Mouse (Mus musculus): Measurements from ENCODE around the gene Sncg. TPM values are rescaled to one million over a fixed set of nuclear protein-coding genes. Genes with fewer than 3 reads are reported as not detected.
"Not testable (repeated sequence)": the region's sequence is repeated elsewhere in the genome, so short reads cannot be mapped to it uniquely, and the experiment has no call there.

Gene Sncg
- polyA plus RNA-seq (2014; fragmentation: Nextera tagmentation; extraction: Ambion mirVana) = 65.7 and 67.3 TPM in 2 replicates

DNA sequence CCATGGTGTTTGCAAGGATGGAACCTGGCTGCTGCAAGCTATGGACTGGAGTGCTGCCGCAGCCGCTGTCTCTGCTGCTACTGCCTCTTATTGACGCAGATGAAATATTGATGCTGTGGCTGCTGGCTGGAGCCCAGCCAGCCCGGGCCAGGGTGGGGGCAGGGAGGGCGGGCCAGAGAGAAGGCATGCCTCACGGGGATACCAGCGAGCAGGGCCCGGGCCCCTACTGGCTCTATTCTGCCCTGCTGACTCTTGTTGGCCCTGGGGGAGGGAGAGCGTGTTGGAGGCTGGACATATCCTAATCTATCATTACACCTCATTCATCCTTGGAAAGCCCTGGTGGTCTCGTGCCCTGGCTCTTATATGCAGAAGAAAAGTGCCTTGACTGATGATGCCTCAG is at the start of gene Sncg:
Gene Sncg, minus strand, starts transcription at position 213 of the 400 bp plus-strand sequence.
- Histone ChIP-seq H3K4me1 (ENCODE audit: control insufficient read depth, insufficient read depth, low read length) (no peaks in the 10 kb centered on the region; the same call in none of the 2 replicates), H3K4me3 (ENCODE audit: low read depth, low read length) (no peak within 1 kb of the TSS), H3K27ac (ENCODE audit: low read depth, low read length) (no peak within 1 kb of the TSS), H3K9me3 (ENCODE audit: control insufficient read depth, low read length) (no peaks in the 10 kb centered on the region), H3K27me3 (ENCODE audit: control insufficient read depth, insufficient read depth, low read length) (no peaks in the 10 kb centered on the region), H3K4me2 (no peak within 1 kb of the TSS), H3K9ac (ENCODE audit: low read length) (no peak within 1 kb of the TSS), H3K36me3 (ENCODE audit: control insufficient read depth, insufficient read depth, low read length) (no peaks in the 10 kb centered on the region)
- no peak for DNase-seq (ENCODE audit: low spot score, missing footprints)
- 77% methylated on average over 10 of the region's 10 CpGs for WGBS
- no peak for ATAC-seq (ENCODE audit: low FRiP score)

DNA sequence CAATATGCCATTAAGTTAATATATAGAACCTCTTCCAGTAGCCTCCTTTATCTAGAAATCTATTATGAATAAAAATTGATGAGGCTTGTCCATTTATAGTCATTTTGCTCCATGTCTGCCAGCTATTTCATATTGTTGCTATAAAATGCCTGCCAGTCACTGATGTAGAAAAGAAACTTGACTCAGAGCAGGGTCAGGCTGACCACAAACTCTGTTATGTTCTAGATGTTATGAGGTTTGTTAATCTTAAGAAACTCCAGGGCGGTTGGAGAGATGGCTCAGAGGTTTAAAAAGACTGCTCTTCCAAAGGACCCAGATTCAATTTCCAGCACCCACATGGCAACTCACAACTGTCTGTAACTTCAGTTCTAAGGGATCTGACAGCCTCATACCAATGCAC is 46.5 kb upstream of the Sncg start:
- WGBS = 88% methylated on average over 1 of the region's 1 CpGs

DNA sequence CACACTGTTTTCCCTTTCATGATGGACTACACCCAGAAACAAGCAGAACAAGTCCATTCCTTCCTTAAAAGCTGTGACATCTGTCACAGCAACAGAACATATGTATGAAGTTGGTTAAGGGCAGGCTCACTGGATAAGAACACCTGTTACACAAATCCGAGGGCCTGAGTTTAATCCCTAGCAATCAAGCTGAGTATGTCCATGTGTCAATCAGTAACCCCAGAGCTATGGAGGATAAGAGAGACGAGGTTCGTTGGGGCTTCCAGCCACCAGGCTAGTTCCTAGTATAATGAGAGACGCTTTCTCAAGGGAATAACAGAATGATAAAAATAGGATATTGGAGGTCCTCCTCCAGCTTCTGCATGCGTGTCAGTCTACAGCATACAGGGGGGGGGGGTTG is 42.9 kb upstream of the Sncg start:
- H3K27me3 ChIP-seq (ENCODE audit: control insufficient read depth, insufficient read depth, low read length) = no peaks in the 10 kb centered on the region
- no peak overlapping the region for H3K4me2 ChIP-seq
- H3K36me3 ChIP-seq (ENCODE audit: control insufficient read depth, insufficient read depth, low read length) = peaks cover 14% of the 10 kb centered on the region
- no peak overlapping the region for H3K4me3 ChIP-seq (ENCODE audit: low read depth, low read length)
- ATAC-seq (ENCODE audit: low FRiP score) = no peak
- H3K4me1 ChIP-seq (ENCODE audit: control insufficient read depth, insufficient read depth, low read length) = no peaks in the 10 kb centered on the region
- no peak overlapping the region for H3K27ac ChIP-seq (ENCODE audit: low read depth, low read length)
- peak; percentile 41 for DNase-seq (ENCODE audit: low spot score, missing footprints)
- 83% methylated on average over 5 of the region's 5 CpGs for WGBS
- no peak overlapping the region for H3K9ac ChIP-seq (ENCODE audit: low read length)
- no peaks in the 10 kb centered on the region for H3K9me3 ChIP-seq (ENCODE audit: control insufficient read depth, low read length)

More for the DNA sequence above, 46.5 kb upstream of the Sncg start:
- no peak overlapping the region for H3K9ac ChIP-seq (ENCODE audit: low read length)
- H3K4me3 ChIP-seq (ENCODE audit: low read depth, low read length) = no peak overlapping the region
- no peaks in the 10 kb centered on the region for H3K4me1 ChIP-seq (ENCODE audit: control insufficient read depth, insufficient read depth, low read length)
- no peak overlapping the region for H3K4me2 ChIP-seq
- peaks cover 13% of the 10 kb centered on the region for H3K36me3 ChIP-seq (ENCODE audit: control insufficient read depth, insufficient read depth, low read length)
- peak; percentile 37 for DNase-seq (ENCODE audit: low spot score, missing footprints)
- no peak overlapping the region for H3K27ac ChIP-seq (ENCODE audit: low read depth, low read length)
- no peaks in the 10 kb centered on the region for H3K27me3 ChIP-seq (ENCODE audit: control insufficient read depth, insufficient read depth, low read length)
- no peaks in the 10 kb centered on the region for H3K9me3 ChIP-seq (ENCODE audit: control insufficient read depth, low read length)
- ATAC-seq (ENCODE audit: low FRiP score) = no peak

DNA sequence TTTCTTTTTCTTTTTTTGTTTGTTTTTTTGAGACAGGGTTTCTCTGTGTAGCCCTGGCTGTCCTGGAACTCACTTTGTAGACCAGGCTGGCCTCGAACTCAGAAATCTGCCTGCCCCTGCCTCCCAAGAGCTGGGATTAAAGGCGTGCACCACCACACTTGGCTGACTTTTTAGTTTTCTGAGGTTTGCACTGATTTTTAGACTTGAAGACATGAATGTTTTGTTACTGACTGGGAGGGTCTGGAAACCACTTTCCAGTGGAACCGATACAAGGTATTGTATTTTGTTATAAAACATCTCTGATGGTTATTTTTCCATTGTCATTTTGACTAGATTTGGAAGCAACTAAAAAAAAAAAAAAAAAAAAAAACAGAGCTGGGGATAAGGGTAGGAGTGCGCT is 42.4 kb upstream of the Sncg start:
- H3K4me3 ChIP-seq (ENCODE audit: low read depth, low read length); H3K27ac ChIP-seq (ENCODE audit: low read depth, low read length); H3K9me3 ChIP-seq (ENCODE audit: control insufficient read depth, low read length); ATAC-seq (ENCODE audit: low FRiP score); H3K27me3 ChIP-seq (ENCODE audit: control insufficient read depth, insufficient read depth, low read length); H3K9ac ChIP-seq (ENCODE audit: low read length); H3K4me1 ChIP-seq (ENCODE audit: control insufficient read depth, insufficient read depth, low read length); H3K4me2 ChIP-seq: not testable (repeated sequence)
- H3K36me3 ChIP-seq (ENCODE audit: control insufficient read depth, insufficient read depth, low read length) = peaks cover 14% of the 10 kb centered on the region
- WGBS = 94% methylated on average over 4 of the region's 4 CpGs
- peak; percentile 56 for DNase-seq (ENCODE audit: low spot score, missing footprints)

DNA sequence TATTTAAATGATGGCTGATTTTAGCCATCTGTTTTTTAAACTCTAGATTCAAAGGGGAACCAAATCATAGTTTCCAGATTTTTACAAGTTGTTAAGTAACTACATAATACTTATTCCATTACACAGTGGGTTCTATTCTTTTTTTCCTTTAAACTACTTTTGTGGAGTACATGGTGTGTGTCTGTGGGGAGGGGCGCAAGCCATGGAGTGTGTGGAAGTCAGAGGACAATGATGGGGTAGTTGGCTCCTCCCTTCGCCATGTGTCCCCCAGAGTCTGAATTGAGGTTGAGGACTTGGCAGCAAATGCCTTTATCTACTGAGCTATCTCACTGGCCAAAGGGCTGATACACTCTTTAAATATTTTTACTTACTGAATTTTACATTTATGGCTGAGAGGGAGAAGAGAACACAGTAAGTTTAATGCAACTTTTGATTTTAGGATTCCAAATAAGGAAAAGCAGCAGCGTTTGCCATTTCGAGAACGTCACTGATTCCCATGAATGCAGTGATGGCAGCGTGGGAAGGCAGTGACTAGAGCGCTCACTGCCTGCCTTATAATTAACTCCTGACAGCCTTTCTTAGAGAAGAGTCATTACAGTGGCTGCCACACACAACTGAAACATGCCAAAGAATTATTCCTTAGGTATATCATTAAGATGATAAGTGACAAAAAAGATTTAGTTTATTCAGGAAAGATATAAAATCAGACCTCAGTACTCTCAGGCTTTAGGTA is 37.7 kb upstream of the Sncg start:
- H3K36me3 ChIP-seq (ENCODE audit: control insufficient read depth, insufficient read depth, low read length) = peaks cover 15% of the 10 kb centered on the region
- no peak overlapping the region for H3K4me3 ChIP-seq (ENCODE audit: low read depth, low read length)
- no peak overlapping the region for H3K9ac ChIP-seq (ENCODE audit: low read length)
- no peaks in the 10 kb centered on the region for H3K9me3 ChIP-seq (ENCODE audit: control insufficient read depth, low read length)
- H3K27me3 ChIP-seq (ENCODE audit: control insufficient read depth, insufficient read depth, low read length) = no peaks in the 10 kb centered on the region
- ATAC-seq (ENCODE audit: low FRiP score) (no peak), DNase-seq (ENCODE audit: low spot score, missing footprints) (no peak)
- no peak overlapping the region for H3K4me2 ChIP-seq
- 91% methylated on average over 7 of the region's 7 CpGs for WGBS
- no peaks in the 10 kb centered on the region for H3K4me1 ChIP-seq (ENCODE audit: control insufficient read depth, insufficient read depth, low read length)
- no peak overlapping the region for H3K27ac ChIP-seq (ENCODE audit: low read depth, low read length)

DNA sequence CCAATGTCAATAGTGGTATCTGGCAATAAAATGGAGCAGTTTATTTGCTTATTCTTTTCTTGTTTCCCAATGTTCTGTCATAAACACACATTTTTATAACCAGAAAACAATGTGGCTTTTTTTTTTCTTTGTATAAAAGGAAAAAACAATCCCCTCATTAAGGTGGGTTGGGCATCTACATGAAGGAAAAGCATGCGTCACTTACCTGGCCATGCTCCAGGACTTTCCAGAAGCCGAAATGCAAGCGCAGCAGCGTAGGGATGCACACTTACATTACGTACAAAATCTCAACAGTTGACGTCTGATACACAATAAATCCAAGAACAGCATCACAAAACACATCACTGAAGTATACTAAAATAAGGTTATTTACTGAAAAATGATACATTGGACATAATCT is 36.1 kb upstream of the Sncg start:
- ATAC-seq (ENCODE audit: low FRiP score) (no peak), DNase-seq (ENCODE audit: low spot score, missing footprints) (no peak)
- no peaks in the 10 kb centered on the region for H3K9me3 ChIP-seq (ENCODE audit: control insufficient read depth, low read length)
- H3K9ac ChIP-seq (ENCODE audit: low read length) = no peak overlapping the region
- 96% methylated on average over 6 of the region's 6 CpGs for WGBS
- H3K4me1 ChIP-seq (ENCODE audit: control insufficient read depth, insufficient read depth, low read length) = no peaks in the 10 kb centered on the region
- no peaks in the 10 kb centered on the region for H3K27me3 ChIP-seq (ENCODE audit: control insufficient read depth, insufficient read depth, low read length)
- no peak overlapping the region for H3K4me2 ChIP-seq
- H3K4me3 ChIP-seq (ENCODE audit: low read depth, low read length) = no peak overlapping the region
- peaks cover 15% of the 10 kb centered on the region for H3K36me3 ChIP-seq (ENCODE audit: control insufficient read depth, insufficient read depth, low read length)
- H3K27ac ChIP-seq (ENCODE audit: low read depth, low read length) = no peak overlapping the region

DNA sequence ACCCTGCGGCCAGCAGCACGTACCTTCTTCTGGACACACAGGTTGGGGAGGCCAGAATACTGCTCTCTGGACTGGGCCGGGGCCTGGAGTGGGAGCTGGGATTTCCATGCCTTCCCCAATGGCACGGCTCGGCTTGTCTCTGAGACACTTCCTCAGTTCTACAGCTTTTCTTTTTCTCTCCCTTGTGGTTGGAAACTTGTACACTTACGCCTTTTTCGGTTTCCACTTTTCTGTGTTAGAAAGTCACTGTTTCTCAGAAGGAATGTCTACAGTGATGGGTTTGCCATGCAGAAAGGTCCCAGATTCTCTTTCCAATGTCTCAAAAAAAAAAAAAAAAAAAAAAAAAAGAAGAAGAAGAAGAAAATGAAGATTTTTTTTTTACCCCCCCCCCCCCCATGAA is 28.8 kb upstream of the Sncg start:
- Histone ChIP-seq H3K4me2 (no peak overlapping the region), H3K9ac (ENCODE audit: low read length) (no peak overlapping the region), H3K4me3 (ENCODE audit: low read depth, low read length) (no peak overlapping the region), H3K36me3 (ENCODE audit: control insufficient read depth, insufficient read depth, low read length) (peaks cover 4% of the 10 kb centered on the region; the same call in 1 of the 2 replicates), H3K27me3 (ENCODE audit: control insufficient read depth, insufficient read depth, low read length) (no peaks in the 10 kb centered on the region), H3K4me1 (ENCODE audit: control insufficient read depth, insufficient read depth, low read length) (no peaks in the 10 kb centered on the region), H3K27ac (ENCODE audit: low read depth, low read length) (no peak overlapping the region), H3K9me3 (ENCODE audit: control insufficient read depth, low read length) (no peaks in the 10 kb centered on the region)
- ATAC-seq (ENCODE audit: low FRiP score) (no peak), DNase-seq (ENCODE audit: low spot score, missing footprints) (no peak)
- WGBS = 97% methylated on average over 7 of the region's 7 CpGs

DNA sequence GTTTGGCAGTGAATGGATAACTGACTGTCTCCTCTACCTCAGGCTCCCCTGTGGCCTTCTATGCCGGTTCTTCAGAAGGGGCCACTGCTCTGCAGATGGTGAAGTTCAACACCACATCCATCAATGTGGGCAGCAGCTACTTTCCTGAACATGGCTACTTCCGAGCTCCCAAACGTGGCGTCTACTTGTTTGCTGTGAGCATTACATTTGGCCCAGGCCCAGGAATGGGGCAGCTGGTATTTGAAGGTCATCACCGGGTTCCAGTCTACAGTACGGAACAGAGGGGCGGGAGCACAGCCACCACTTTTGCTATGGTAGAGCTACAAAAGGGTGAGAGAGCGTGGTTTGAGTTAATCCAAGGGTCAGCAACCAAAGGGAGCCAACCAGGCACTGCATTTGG is 28.3 kb upstream of the Sncg start:
- no peak for ATAC-seq (ENCODE audit: low FRiP score)
- no peak for DNase-seq (ENCODE audit: low spot score, missing footprints)
- H3K9me3 ChIP-seq (ENCODE audit: control insufficient read depth, low read length) = no peaks in the 10 kb centered on the region
- no peaks in the 10 kb centered on the region for H3K27me3 ChIP-seq (ENCODE audit: control insufficient read depth, insufficient read depth, low read length)
- no peak overlapping the region for H3K27ac ChIP-seq (ENCODE audit: low read depth, low read length)
- H3K4me3 ChIP-seq (ENCODE audit: low read depth, low read length) = no peak overlapping the region
- no peak overlapping the region for H3K9ac ChIP-seq (ENCODE audit: low read length)
- H3K4me1 ChIP-seq (ENCODE audit: control insufficient read depth, insufficient read depth, low read length) = no peaks in the 10 kb centered on the region
- H3K36me3 ChIP-seq (ENCODE audit: control insufficient read depth, insufficient read depth, low read length) = peaks cover 4% of the 10 kb centered on the region
- H3K4me2 ChIP-seq = no peak overlapping the region
- 90% methylated on average over 8 of the region's 8 CpGs for WGBS

DNA sequence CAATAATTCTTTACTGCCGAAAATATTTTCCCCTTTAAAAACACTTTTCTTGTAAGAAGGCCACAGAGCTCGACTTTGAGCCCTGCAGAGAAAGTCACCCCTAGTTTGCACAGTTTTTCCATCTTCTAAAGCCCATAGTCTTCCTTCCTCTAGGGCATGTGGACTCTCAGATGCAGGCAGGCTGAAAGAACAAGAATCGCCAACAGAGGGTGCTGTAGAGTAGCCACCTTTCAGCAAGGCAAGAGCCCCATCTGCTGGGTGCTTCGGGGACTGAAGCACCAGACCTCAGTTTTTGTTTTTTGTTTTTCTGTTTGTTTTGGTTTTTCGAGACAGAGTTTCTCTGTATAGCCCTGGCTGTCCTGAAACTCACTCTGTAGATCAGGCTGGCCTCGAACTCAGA is 26.5 kb upstream of the Sncg start:
- Histone ChIP-seq H3K4me1 (ENCODE audit: control insufficient read depth, insufficient read depth, low read length) (no peaks in the 10 kb centered on the region), H3K36me3 (ENCODE audit: control insufficient read depth, insufficient read depth, low read length) (peaks cover 4% of the 10 kb centered on the region), H3K9ac (ENCODE audit: low read length) (no peak overlapping the region), H3K4me3 (ENCODE audit: low read depth, low read length) (no peak overlapping the region), H3K27ac (ENCODE audit: low read depth, low read length) (no peak overlapping the region), H3K9me3 (ENCODE audit: control insufficient read depth, low read length) (no peaks in the 10 kb centered on the region), H3K4me2 (no peak overlapping the region), H3K27me3 (ENCODE audit: control insufficient read depth, insufficient read depth, low read length) (no peaks in the 10 kb centered on the region)
- ATAC-seq (ENCODE audit: low FRiP score) = no peak
- 55% methylated on average over 6 of the region's 6 CpGs for WGBS
- peak; percentile 97 for DNase-seq (ENCODE audit: low spot score, missing footprints)

Measured in midbrain, embryonic 11.5 days (tissue).